Mouse (Mus musculus) regulatory T cell (primary cell): Measurements from ENCODE around the gene Lin7a.
"Not testable (repeated sequence)": the region's sequence is repeated elsewhere in the genome, so short reads cannot be mapped to it uniquely, and the experiment has no call there.

Source experiments
- in situ Hi-C: fragments of 300-600 bp; cut with MboI, MseI; formaldehyde crosslinking; loops from one replicate; pipeline ENCODE4 v1.15.1; 2025; ENCODE audit warnings: high pct_unique_total_duplicates

Lin7a gene

GRCm38 (mm10) chr10:107237076-107237475, 34.4 kb upstream of the Lin7a start:
- in situ Hi-C loops, result no loop called here

GRCm38 (mm10) chr10:107237736-107238135, 33.8 kb upstream of the Lin7a start:
- in situ Hi-C loops, result no loop called here

- in situ Hi-C loops, result no loop called here
Measured at GRCm38 (mm10) chr10:107238151-107238860, 33.2 kb upstream of the Lin7a start.

GRCm38 (mm10) chr10:107238861-107239435, 32.5 kb upstream of the Lin7a start:
- in situ Hi-C loops, result no loop called here

- in situ Hi-C loops, result no loop called here
Measured at GRCm38 (mm10) chr10:107239651-107240330, 31.7 kb upstream of the Lin7a start.

- in situ Hi-C loops, result no loop called here
Measured at GRCm38 (mm10) chr10:107240446-107240845, 31.0 kb upstream of the Lin7a start.

- in situ Hi-C loops, result no loop called here
Measured at GRCm38 (mm10) chr10:107240986-107241385, 30.5 kb upstream of the Lin7a start.

- in situ Hi-C loops, result no loop called here
Measured at GRCm38 (mm10) chr10:107241406-107241805, 30.1 kb upstream of the Lin7a start.

- in situ Hi-C loops, result not testable (repeated sequence)
Measured at GRCm38 (mm10) chr10:107241999-107242398, 29.5 kb upstream of the Lin7a start.

GRCm38 (mm10) chr10:107242696-107243400, 28.6 kb upstream of the Lin7a start:
- in situ Hi-C loops, result no loop called here

GRCm38 (mm10) chr10:107244211-107244610, 27.3 kb upstream of the Lin7a start:
- in situ Hi-C loops, result no loop called here

GRCm38 (mm10) chr10:107244691-107245530, 26.6 kb upstream of the Lin7a start:
- in situ Hi-C loops, result no loop called here

- in situ Hi-C loops, result no loop called here
Measured at GRCm38 (mm10) chr10:107245531-107245840, 26.0 kb upstream of the Lin7a start.

- in situ Hi-C loops, result no loop called here
Measured at GRCm38 (mm10) chr10:107245961-107246460, 25.5 kb upstream of the Lin7a start.

GRCm38 (mm10) chr10:107247001-107247670, 24.4 kb upstream of the Lin7a start:
- in situ Hi-C loops, result no loop called here

- in situ Hi-C loops, result no loop called here
Measured at GRCm38 (mm10) chr10:107248481-107248880, 23.0 kb upstream of the Lin7a start.

- in situ Hi-C loops, result no loop called here
Measured at GRCm38 (mm10) chr10:107249056-107249455, 22.4 kb upstream of the Lin7a start.

GRCm38 (mm10) chr10:107249606-107250186, 21.8 kb upstream of the Lin7a start:
- in situ Hi-C loops, result no loop called here

GRCm38 (mm10) chr10:107250346-107251210, 20.9 kb upstream of the Lin7a start:
- in situ Hi-C loops, result no loop called here
